Mouse (Mus musculus) E14TG2a.4 (cell line): ENCODE measurements around the gene Agbl1.

Experiments used
- CTCF ChIP-seq: conservative IDR thresholded peaks from 2 replicates; pipeline ENCODE4 v1.5.1; 2014; ENCODE audit warnings: low read length
- NANOG ChIP-seq: IDR thresholded peaks from 2 replicates; pipeline ENCODE4 v1.6.1; 2014; ENCODE audit warnings: borderline replicate concordance, low read length, mixed read lengths
- POU5F1 ChIP-seq: IDR thresholded peaks from 2 replicates; pipeline ENCODE4 v1.6.1; 2014; ENCODE audit warnings: low read length, borderline replicate concordance

GRCm38 (mm10) chr7:76487519-76487918, 257.8 kb downstream of the Agbl1 start:
- TF ChIP-seq CTCF (no peak), NANOG (no peak), POU5F1 (no peak)
